Mouse (Mus musculus) adrenal gland, postnatal 4 days (tissue): ENCODE results near the gene Mapkbp1. TPM values are rescaled to one million over a fixed set of nuclear protein-coding genes. Genes with fewer than 3 reads are reported as not detected.

Experiments used
- DNase-seq, 2 experiments: peaks; one replicate each; pipeline ENCODE4 v3.0.0; 2021 to 2022; ENCODE audit warnings: low spot score in 2 of 2, mixed read lengths in 2 of 2
- microRNA-seq: library from miRNA; unstranded; fragments of <30 nt; microRNA quantifications from one replicate; pipeline ENCODE4 v1.2.0, GENCODE M21; 2021
- total RNA-seq, 2 experiments: library from RNA; stranded (reverse); gene quantifications; 2 replicates each; pipeline ENCODE4 v1.2.3; 2021

The Mapkbp1 gene
- total RNA-seq, 2 experiments from 2014 or later = 25.3 to 27.2 TPM

- no peak for DNase-seq
Observed at GRCm38 (mm10) chr2:120049632-120050274, 77.3 kb downstream of the Mapkbp1 start.

- DNase-seq = no peak
Observed at GRCm38 (mm10) chr2:120051405-120051804, 78.9 kb downstream of the Mapkbp1 start.

GRCm38 (mm10) chr2:120054771-120055552, 82.5 kb downstream of the Mapkbp1 start:
- no peak for DNase-seq

- DNase-seq = no peak
Observed at GRCm38 (mm10) chr2:120055923-120056322, 83.4 kb downstream of the Mapkbp1 start.

GRCm38 (mm10) chr2:120058818-120059217, 86.3 kb downstream of the Mapkbp1 start:
- no peak for DNase-seq

GRCm38 (mm10) chr2:120059466-120059865, 87.0 kb downstream of the Mapkbp1 start:
- DNase-seq = no peak

GRCm38 (mm10) chr2:120060190-120060589, 87.7 kb downstream of the Mapkbp1 start:
- DNase-seq = no peak

GRCm38 (mm10) chr2:120060651-120061050, 88.2 kb downstream of the Mapkbp1 start:
- no peak for DNase-seq

GRCm38 (mm10) chr2:120062248-120062647, 89.7 kb downstream of the Mapkbp1 start:
- DNase-seq = no peak

- DNase-seq = no peak
Observed at GRCm38 (mm10) chr2:120064639-120065038, 92.1 kb downstream of the Mapkbp1 start.

- DNase-seq = no peak
Observed at GRCm38 (mm10) chr2:120065243-120065642, 92.7 kb downstream of the Mapkbp1 start.

- no peak for DNase-seq
Observed at GRCm38 (mm10) chr2:120066224-120066623, 93.7 kb downstream of the Mapkbp1 start.

GRCm38 (mm10) chr2:120068555-120069465, 96.3 kb downstream of the Mapkbp1 start:
- DNase-seq = no peak

GRCm38 (mm10) chr2:120069466-120069990, 97.0 kb downstream of the Mapkbp1 start:
- no peak for DNase-seq

- DNase-seq = no peak
Observed at GRCm38 (mm10) chr2:120074096-120074495, 101.6 kb downstream of the Mapkbp1 start.

GRCm38 (mm10) chr2:120076076-120076705, 103.7 kb downstream of the Mapkbp1 start:
- no peak for DNase-seq

Small RNAs within 50 kb of the gene (microRNA-seq; reads per million reads assigned to microRNA genes)
- gene Mir7665 = not detected

Other genes starting within 250 kb of the Mapkbp1 start
- gene Itpka, start 230.4 kb upstream of the Mapkbp1 start, total RNA-seq = 1 to 10 TPM; 3.9 to 4.3 TPM
- 1 to 10 TPM; 1.2 to 1.3 TPM for gene Ltk, start 212.3 kb upstream of the Mapkbp1 start, total RNA-seq
- gene Rpap1, start 185.2 kb upstream of the Mapkbp1 start, total RNA-seq = 10 to 100 TPM; 30.0 to 30.8 TPM
- 10 to 100 TPM; 13.3 to 15.6 TPM for gene Tyro3, start 175.0 kb upstream of the Mapkbp1 start, total RNA-seq
- 10 to 100 TPM; 56.9 to 58.7 TPM for gene Mga, start 75.5 kb upstream of the Mapkbp1 start, total RNA-seq
- 10 to 100 TPM; 15.0 to 16.8 TPM for gene Jmjd7, start 54.8 kb downstream of the Mapkbp1 start, total RNA-seq
- 1 to 10 TPM; 1.5 to 4.2 TPM for gene Gm28042, start 54.8 kb downstream of the Mapkbp1 start, total RNA-seq
- 1 to 10 TPM; 3.6 to 3.7 TPM for gene Pla2g4b, start 60.7 kb downstream of the Mapkbp1 start, total RNA-seq
- gene Ehd4, start 181.9 kb downstream of the Mapkbp1 start, total RNA-seq = 10 to 100 TPM; 46.6 to 47.0 TPM